Mouse (Mus musculus): ENCODE data around the gene Klf6. TPM values are rescaled to one million over a fixed set of nuclear protein-coding genes. Genes with fewer than 3 reads are reported as not detected.

Klf6 gene
- polyA plus RNA-seq (2016; fragmentation: Nextera tagmentation; extraction: Ambion mirVana): 53.7 and 63.8 TPM in 2 replicates

DNA sequence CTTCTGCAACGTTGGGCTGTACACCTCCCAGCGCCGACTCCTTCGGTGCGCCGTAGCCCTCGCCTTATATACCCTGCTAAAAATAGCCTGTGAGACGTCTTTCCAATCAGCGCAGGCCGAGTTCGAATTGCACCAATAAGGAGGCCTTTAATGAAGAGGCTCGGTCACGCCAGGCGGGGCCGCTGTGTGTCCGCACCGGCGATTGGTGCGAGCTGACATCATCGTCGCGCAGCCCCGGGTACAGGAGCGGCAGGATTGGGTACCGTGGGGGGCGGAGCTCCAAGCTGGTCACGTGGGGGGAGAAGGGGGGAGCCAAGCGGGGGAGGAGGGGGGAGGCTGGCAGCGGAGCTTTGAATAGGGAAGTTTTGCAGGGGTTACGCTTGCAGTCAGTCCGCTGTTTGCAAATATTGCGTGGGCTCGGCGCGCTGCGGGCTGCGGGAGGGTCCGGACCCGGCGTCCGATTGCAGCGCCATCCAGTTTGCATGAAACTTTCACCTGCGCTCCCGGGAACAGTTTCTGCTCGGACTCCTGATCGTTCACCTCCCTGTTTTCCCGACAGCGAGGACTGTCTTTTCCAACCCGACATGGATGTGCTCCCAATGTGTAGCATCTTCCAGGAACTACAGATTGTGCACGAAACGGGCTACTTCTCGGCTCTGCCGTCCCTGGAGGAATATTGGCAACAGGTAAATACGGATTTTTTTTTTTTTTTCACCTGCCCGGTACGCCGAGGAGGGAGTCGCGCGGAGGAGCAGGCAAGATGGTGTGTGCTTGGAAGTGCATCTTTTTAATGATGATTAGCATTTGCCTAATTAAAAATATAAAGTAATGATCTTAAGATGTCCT is at the start of gene Klf6:
Gene Klf6, plus strand, starts transcription at position 326 of the 846 bp plus-strand sequence.
- H3K4me2 ChIP-seq: peak within 1 kb of the TSS; percentile 64
- H3K27me3 ChIP-seq: no peaks in the 10 kb centered on the region
- H3K27ac ChIP-seq: peak within 1 kb of the TSS; percentile 96
- H3K4me1 ChIP-seq: peaks cover 20% of the 10 kb centered on the region
- peak within 1 kb of the TSS; percentile 71 for H3K9ac ChIP-seq
- H3K4me3 ChIP-seq (replicated peaks): peak within 1 kb of the TSS; percentile 68
- H3K9me3 ChIP-seq: no peaks in the 10 kb centered on the region
- peaks cover 16% of the 10 kb centered on the region for H3K36me3 ChIP-seq (replicated peaks)
- under 1% methylated on average over 57 of the region's 60 CpGs for WGBS
- ATAC-seq (ENCODE audit: low FRiP score): peak; percentile 99

DNA sequence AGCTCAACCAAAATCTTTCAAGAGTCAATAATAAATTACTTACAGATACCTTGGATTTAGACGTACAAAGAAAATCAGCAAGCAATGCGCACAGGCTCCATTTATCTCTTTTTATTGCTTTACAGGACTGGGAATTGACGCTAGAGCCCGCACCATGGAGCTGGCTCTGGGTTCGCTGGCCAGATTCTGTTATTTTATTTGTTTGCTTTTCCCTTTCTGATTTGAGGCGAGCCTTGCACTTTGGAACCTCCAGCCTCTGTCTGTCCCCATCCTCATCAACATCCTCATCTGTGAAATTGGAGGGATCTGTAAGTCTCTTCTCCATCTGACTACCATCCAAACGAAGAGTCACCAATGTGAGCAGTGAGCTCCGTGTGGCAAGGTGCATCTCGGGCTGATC is 47.8 kb upstream of the Klf6 start:
- H3K9ac ChIP-seq: no peak overlapping the region
- no peak for ATAC-seq (ENCODE audit: low FRiP score)
- no peaks in the 10 kb centered on the region for H3K4me1 ChIP-seq
- no peaks in the 10 kb centered on the region for H3K9me3 ChIP-seq
- no peak overlapping the region for H3K4me3 ChIP-seq (replicated peaks)
- WGBS: 94% methylated on average over 9 of the region's 9 CpGs
- H3K27me3 ChIP-seq: no peaks in the 10 kb centered on the region
- H3K36me3 ChIP-seq (replicated peaks): no peaks in the 10 kb centered on the region
- no peak overlapping the region for H3K4me2 ChIP-seq
- no peak overlapping the region for H3K27ac ChIP-seq

DNA sequence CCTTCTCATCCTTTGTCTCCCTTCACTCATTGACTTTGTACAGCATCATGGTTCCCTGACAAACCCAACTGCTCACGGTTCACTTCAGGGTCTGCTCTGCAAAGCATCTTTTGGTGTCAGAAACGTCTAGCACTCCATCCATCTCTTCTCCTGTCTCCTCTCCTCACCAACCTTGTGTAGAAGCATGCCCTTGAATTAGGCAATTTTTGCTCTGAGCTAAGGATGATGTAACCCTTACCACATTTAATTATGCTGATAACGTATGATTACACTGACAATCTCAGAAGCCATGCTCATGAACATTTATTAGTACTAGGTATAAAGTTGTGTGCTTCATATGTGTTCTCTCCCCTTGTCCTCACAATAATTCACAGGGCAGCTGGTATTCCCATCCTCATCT is 44.0 kb upstream of the Klf6 start:
- Histone ChIP-seq H3K9me3 (no peaks in the 10 kb centered on the region), H3K36me3 (replicated peaks) (no peaks in the 10 kb centered on the region), H3K4me2 (no peak overlapping the region), H3K4me3 (replicated peaks) (no peak overlapping the region), H3K27me3 (no peaks in the 10 kb centered on the region), H3K9ac (no peak overlapping the region), H3K27ac (no peak overlapping the region), H3K4me1 (no peaks in the 10 kb centered on the region)
- WGBS: 82% methylated on average over 3 of the region's 3 CpGs
- ATAC-seq (ENCODE audit: low FRiP score): no peak

DNA sequence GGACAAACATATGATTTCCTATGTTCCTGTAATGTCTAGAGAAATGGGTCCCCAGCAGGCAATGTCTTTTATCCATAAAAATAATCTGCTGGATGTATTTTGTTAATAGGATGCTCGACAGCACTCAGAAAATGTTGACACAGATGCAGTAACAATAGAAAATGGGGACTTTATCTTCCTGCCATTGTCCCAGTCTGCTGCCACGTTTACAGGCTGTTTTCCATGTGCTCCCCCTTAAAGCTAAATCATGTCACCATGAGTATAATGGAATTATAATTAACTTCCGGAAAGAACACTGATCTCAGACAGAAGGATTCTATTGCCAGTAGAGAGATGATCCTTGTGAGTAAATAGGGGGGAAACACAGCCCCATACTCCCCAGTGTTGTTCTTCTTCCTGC is 42.1 kb upstream of the Klf6 start:
- H3K36me3 ChIP-seq (replicated peaks): no peaks in the 10 kb centered on the region
- no peaks in the 10 kb centered on the region for H3K9me3 ChIP-seq
- H3K4me3 ChIP-seq (replicated peaks): no peak overlapping the region
- no peak for ATAC-seq (ENCODE audit: low FRiP score)
- no peak overlapping the region for H3K27ac ChIP-seq
- H3K9ac ChIP-seq: no peak overlapping the region
- H3K4me1 ChIP-seq: 0 out of 2 replicates have a peak, but pooled peaks cover 3% of the 10 kb centered on the region
- WGBS: 55% methylated on average over 3 of the region's 3 CpGs
- no peak overlapping the region for H3K4me2 ChIP-seq
- H3K27me3 ChIP-seq: 0 out of 2 replicates have a peak, but pooled peaks cover 3% of the 10 kb centered on the region

DNA sequence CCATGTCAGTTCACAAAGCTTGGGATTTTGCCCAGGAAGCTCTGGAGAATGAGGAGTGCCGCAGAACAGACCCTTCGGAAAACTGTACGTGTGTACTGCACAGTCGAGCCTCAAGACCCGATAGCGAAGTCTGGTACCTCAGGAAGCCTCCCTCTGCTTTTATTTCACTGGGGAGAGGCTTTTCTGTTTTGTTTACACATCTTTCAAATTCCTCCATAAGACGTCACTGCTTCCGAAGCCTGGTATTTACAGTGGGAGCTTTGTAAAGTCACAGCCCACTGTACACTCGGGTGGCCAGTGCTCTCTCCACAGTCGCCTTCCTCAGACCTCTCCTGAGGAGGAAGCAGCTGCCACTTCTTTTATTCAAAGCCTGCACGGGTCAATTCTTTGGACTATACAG is 38.7 kb upstream of the Klf6 start:
- no peak overlapping the region for H3K27ac ChIP-seq
- H3K36me3 ChIP-seq (replicated peaks): no peaks in the 10 kb centered on the region
- H3K9ac ChIP-seq: no peak overlapping the region
- H3K4me1 ChIP-seq: 0 out of 2 replicates have a peak, but pooled peaks cover 3% of the 10 kb centered on the region
- no peak overlapping the region for H3K4me2 ChIP-seq
- WGBS: 69% methylated on average over 11 of the region's 11 CpGs
- H3K9me3 ChIP-seq: no peaks in the 10 kb centered on the region
- H3K4me3 ChIP-seq (replicated peaks): no peak overlapping the region
- no peak for ATAC-seq (ENCODE audit: low FRiP score)
- H3K27me3 ChIP-seq: 0 out of 2 replicates have a peak, but pooled peaks cover 3% of the 10 kb centered on the region

DNA sequence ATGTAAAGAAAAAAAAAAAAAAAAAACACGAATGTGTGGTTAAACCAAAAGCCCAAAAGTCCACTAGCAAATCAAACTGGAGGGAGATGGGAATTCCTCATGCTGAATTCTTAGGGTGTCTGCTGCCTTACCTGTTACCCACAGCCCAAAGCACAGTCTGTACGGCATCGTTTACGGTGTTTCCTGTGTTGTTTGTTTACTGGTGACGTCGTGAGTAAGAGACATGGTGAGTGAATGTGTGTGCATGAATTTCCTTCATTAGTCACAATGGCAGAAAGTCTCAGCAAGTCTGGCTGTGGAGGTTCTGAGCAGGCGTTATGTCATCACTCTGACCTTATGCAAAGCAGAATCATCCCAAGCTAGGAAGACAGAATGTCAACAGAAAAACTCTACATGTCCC is 38.1 kb upstream of the Klf6 start:
- Histone ChIP-seq H3K27ac (no peak overlapping the region), H3K27me3 (0 out of 2 replicates have a peak, but pooled peaks cover 3% of the 10 kb centered on the region), H3K9me3 (no peaks in the 10 kb centered on the region), H3K4me3 (replicated peaks) (no peak overlapping the region), H3K36me3 (replicated peaks) (no peaks in the 10 kb centered on the region), H3K4me2 (no peak overlapping the region), H3K4me1 (0 out of 2 replicates have a peak, but pooled peaks cover 3% of the 10 kb centered on the region), H3K9ac (no peak overlapping the region)
- ATAC-seq (ENCODE audit: low FRiP score): no peak
- 77% methylated on average over 7 of the region's 7 CpGs for WGBS

DNA sequence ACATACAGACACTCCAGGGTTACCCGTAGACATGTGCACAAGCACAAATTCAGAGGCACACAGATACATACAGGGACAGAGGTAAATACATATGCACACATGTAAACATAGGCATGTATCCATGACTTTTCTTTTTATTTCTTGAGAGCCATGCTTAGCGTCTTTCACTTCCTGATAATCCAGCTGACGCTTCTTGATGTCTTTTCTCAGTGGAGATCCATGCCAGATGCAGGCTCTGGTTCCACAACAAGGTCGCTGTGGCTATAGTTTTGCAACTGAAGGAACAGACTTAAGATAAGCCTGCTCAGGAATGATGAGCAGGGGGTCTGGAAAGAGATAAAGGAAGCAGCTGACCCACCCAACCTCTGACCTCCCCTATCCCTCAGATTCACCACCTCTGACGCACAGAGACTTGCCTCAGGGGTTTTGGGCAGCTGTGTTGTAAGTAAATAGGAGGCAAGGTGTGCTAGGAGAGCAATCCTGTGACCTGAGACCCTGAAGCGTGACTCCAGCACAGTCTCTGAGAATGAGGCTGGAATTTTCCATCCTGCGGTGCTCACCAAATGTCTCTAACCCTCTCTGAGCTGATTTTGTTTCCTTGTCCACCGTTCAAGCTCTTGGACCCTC is 37.0 kb upstream of the Klf6 start:
- Histone ChIP-seq H3K36me3 (replicated peaks) (no peaks in the 10 kb centered on the region), H3K4me2 (no peak overlapping the region), H3K9me3 (no peaks in the 10 kb centered on the region), H3K4me3 (replicated peaks) (no peak overlapping the region), H3K27ac (no peak overlapping the region), H3K9ac (no peak overlapping the region), H3K4me1 (0 out of 2 replicates have a peak, but pooled peaks cover 3% of the 10 kb centered on the region), H3K27me3 (0 out of 2 replicates have a peak, but pooled peaks cover 3% of the 10 kb centered on the region)
- 74% methylated on average over 8 of the region's 8 CpGs for WGBS
- ATAC-seq (ENCODE audit: low FRiP score): no peak

DNA sequence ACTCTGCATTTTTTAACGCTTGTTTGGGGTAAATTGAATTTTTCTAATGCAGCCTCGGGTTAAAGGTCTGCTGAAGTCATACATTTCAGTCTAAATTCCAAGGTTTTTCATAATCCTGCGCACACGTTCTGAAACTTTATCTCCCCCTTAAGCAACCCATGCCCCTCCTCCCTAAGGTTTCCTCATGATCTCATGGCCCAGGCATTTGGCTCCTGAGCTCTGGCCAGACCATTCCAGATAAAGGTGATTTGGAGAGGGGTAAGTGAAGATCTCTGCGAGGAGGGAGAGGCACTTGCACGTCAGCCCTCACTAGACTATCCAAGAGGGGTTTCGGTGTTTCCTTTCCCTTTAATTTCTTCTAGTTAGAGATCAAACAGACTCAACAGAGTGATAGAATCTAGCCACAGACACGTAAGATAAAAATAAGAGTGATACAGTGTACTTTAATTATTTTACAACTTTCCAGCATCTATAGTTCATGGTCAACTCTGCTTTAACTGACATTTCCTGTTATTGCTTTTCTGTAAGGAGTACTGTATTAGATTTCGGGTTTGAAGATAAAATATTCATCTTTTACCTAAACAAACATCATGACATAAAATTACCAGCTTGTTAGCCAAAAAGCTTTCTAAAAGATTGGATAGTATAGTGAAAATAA is 35.0 kb upstream of the Klf6 start:
- Histone ChIP-seq H3K4me2 (no peak overlapping the region), H3K4me1 (0 out of 2 replicates have a peak, but pooled peaks cover 3% of the 10 kb centered on the region), H3K36me3 (replicated peaks) (no peaks in the 10 kb centered on the region), H3K27me3 (peaks cover 12% of the 10 kb centered on the region), H3K27ac (no peak overlapping the region), H3K9ac (no peak overlapping the region), H3K4me3 (replicated peaks) (no peak overlapping the region), H3K9me3 (no peaks in the 10 kb centered on the region)
- ATAC-seq (ENCODE audit: low FRiP score): no peak
- 73% methylated on average over 9 of the region's 9 CpGs for WGBS

DNA sequence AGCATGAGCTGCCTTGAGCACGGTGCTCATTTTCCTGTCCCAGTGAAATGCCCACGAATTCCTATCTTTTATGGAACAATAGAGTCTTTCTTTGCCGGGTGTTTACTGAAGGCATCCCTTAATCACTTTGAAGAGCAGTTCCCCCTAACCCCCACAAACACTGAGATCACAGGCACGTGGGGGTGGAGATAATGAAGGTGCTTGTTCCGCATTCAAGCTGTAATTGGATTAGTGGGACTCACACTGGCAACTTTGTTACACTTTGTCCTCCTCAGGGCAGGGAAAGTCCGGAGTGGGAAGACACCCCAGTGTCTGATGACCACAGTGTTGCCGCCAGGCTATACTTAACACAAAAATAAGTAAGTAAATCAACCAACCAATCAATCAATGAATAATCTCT is 29.3 kb upstream of the Klf6 start:
- no peak overlapping the region for H3K27ac ChIP-seq
- ATAC-seq (ENCODE audit: low FRiP score): no peak
- peaks cover 4% of the 10 kb centered on the region; the same call in 1 of the 2 replicates for H3K4me1 ChIP-seq
- no peaks in the 10 kb centered on the region for H3K9me3 ChIP-seq
- no peaks in the 10 kb centered on the region for H3K36me3 ChIP-seq (replicated peaks)
- H3K4me2 ChIP-seq: no peak overlapping the region
- no peak overlapping the region for H3K4me3 ChIP-seq (replicated peaks)
- no peak overlapping the region for H3K9ac ChIP-seq
- 4% methylated on average over 7 of the region's 7 CpGs for WGBS
- peaks cover 22% of the 10 kb centered on the region for H3K27me3 ChIP-seq

DNA sequence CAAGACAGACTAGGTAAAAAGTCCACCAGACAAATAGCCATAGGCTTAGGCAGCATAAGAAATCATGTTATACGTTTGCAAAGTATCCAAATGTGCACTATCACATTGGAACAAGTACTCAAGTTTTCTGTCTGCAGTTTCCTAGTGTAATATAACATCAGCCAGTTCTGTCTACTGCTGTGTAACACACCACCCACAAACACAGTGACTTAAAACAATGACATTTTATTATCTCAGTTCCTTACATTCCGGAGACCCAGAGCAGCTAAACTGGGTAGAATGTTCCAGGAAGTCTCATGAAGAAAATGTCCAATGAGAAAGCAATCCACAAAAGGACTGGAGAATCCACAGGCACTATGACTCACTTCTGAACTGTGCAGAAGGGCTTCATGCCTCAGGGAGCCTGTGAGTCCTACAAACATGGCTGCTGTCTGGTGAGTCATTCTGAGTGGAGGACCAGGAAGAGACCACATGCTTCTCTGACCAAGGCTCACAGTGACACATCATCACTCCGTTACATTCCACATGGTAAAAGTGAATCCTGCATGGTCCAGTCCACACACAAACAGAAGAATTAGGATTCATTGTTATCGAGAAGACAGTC is 24.0 kb upstream of the Klf6 start:
- no peak overlapping the region for H3K9ac ChIP-seq
- no peak for ATAC-seq (ENCODE audit: low FRiP score)
- no peak overlapping the region for H3K4me2 ChIP-seq
- no peak overlapping the region for H3K4me3 ChIP-seq (replicated peaks)
- H3K27ac ChIP-seq: no peak overlapping the region
- 0 out of 2 replicates have a peak, but pooled peaks cover 11% of the 10 kb centered on the region for H3K27me3 ChIP-seq
- H3K36me3 ChIP-seq (replicated peaks): no peaks in the 10 kb centered on the region
- H3K9me3 ChIP-seq: no peaks in the 10 kb centered on the region
- no peaks in the 10 kb centered on the region for H3K4me1 ChIP-seq
- 85% methylated on average over 4 of the region's 4 CpGs for WGBS

DNA sequence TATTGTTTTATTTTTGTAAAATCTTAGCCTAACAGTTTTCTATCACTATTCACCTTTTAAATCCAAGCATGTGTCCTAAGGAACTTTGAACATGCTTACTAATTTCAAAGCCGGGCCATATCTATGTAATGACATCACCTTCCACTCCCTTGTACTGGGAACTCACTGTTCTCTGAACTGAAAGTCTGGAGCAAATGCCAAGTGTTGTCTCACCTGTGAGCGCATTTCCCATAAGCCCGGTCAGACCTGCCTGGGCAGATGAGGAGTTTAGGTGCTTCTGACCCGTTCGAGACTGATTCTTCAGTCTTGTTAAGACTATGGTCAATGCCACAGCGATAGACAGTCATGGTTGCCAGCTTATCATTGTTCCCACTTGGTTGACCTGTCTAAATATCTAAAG is 19.9 kb upstream of the Klf6 start:
- Histone ChIP-seq H3K36me3 (replicated peaks) (no peaks in the 10 kb centered on the region), H3K4me3 (replicated peaks) (no peak overlapping the region), H3K27me3 (no peaks in the 10 kb centered on the region), H3K9me3 (no peaks in the 10 kb centered on the region), H3K4me2 (no peak overlapping the region), H3K9ac (no peak overlapping the region), H3K4me1 (no peaks in the 10 kb centered on the region), H3K27ac (no peak overlapping the region)
- 90% methylated on average over 6 of the region's 6 CpGs for WGBS
- no peak for ATAC-seq (ENCODE audit: low FRiP score)

DNA sequence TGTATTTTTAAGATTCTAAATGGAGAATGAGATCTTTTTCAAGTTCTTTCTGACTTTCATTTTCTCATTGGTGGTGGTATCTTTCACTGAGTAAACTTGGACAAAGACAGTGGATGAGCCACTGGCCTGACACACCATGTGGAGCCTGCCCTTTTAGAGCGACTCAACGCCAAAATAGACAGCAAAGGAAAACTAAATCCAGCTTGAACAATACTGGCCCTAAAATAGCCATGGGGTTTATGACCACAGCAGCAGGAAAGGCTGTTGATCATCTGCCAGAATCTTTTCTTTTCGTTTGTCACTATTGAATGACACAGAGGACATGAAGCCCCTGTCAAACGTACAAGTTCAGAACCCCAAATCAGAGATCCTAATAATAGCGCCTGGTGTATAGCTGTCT is 18.4 kb upstream of the Klf6 start:
- no peak for ATAC-seq (ENCODE audit: low FRiP score)
- H3K4me3 ChIP-seq (replicated peaks): no peak overlapping the region
- H3K9ac ChIP-seq: no peak overlapping the region
- no peak overlapping the region for H3K27ac ChIP-seq
- no peaks in the 10 kb centered on the region for H3K9me3 ChIP-seq
- no peaks in the 10 kb centered on the region for H3K4me1 ChIP-seq
- no peaks in the 10 kb centered on the region for H3K36me3 ChIP-seq (replicated peaks)
- no peak overlapping the region for H3K4me2 ChIP-seq
- 79% methylated on average over 5 of the region's 5 CpGs for WGBS
- H3K27me3 ChIP-seq: no peaks in the 10 kb centered on the region

All from forebrain, embryonic 12.5 days (tissue).